Mouse (Mus musculus) intestine, embryonic 14.5 days (tissue): ENCODE measurements around the gene Olfr1016. TPM values are rescaled to one million over a fixed set of nuclear protein-coding genes. Genes with fewer than 3 reads are reported as not detected.

Experiments
- ATAC-seq: fragments of 200-750 bp; cut with Nextera tagmentation; replicated peaks from 2 replicates; pipeline ENCODE4 v1.8.0; 2017; ENCODE audit warnings: low read depth, moderate number of reproducible peaks, moderate TSS enrichment, moderate library complexity; ENCODE audit not compliant: low FRiP score, low TSS enrichment
- DNase-seq: peaks from one replicate; pipeline ENCODE4 v3.0.0-alpha.2; 2018; ENCODE audit warnings: low spot score
- H3K27ac ChIP-seq: fragments of 300-500 bp; sonication (generic); 2 replicates; pipeline ENCODE4 v1.5.1; 2014; ENCODE audit warnings: low read depth, mild to moderate bottlenecking, control low read depth
- H3K27me3 ChIP-seq: fragments of 300-500 bp; sonication (generic); replicated peaks from 2 replicates; pipeline ENCODE4 v1.6.1; 2014; ENCODE audit warnings: low read length, control low read depth; ENCODE audit not compliant: control insufficient read depth, insufficient read depth
- H3K36me3 ChIP-seq: fragments of 300-500 bp; sonication (generic); 2 replicates; pipeline ENCODE4 v1.6.1; 2014; ENCODE audit warnings: low read length, control low read depth; ENCODE audit not compliant: control insufficient read depth, insufficient read depth
- H3K4me1 ChIP-seq: fragments of 300-500 bp; sonication (generic); replicated peaks from 2 replicates; pipeline ENCODE4 v1.6.1; 2014; ENCODE audit warnings: low read length, control low read depth, mixed read lengths; ENCODE audit not compliant: control insufficient read depth, insufficient read depth
- H3K4me2 ChIP-seq: fragments of 300-500 bp; sonication (generic); 2 replicates; pipeline ENCODE4 v1.6.1; 2014; ENCODE audit warnings: low read length
- H3K4me3 ChIP-seq: fragments of 300-500 bp; sonication (generic); 2 replicates; pipeline ENCODE4 v1.5.1; 2014; ENCODE audit warnings: low read depth, low read length, control low read depth, mixed read lengths
- H3K9ac ChIP-seq: fragments of 300-500 bp; sonication (generic); 2 replicates; pipeline ENCODE4 v1.6.1; 2014; ENCODE audit warnings: mild to moderate bottlenecking, low read length
- H3K9me3 ChIP-seq: fragments of 300-500 bp; sonication (generic); 2 replicates; pipeline ENCODE4 v1.6.1; 2016; ENCODE audit warnings: low read length, control low read depth; ENCODE audit not compliant: control insufficient read depth
- WGBS: fragments of 180-500 bp; shearing (Covaris S2); extraction: QIAGEN DNeasy Blood & Tissue Kit; methylation state at CpG from one replicate; pipeline ENCODE4 v1.1.7; 2014; 5-methylcytosine and 5-hydroxymethylcytosine counted together
- polyA plus RNA-seq: library from polyadenylated mRNA; unstranded; fragments of >200 nt; fragmentation: Nextera tagmentation; extraction: Ambion mirVana; gene quantifications from 2 replicates; pipeline ENCODE4 v1.2.1, GENCODE M21; 2014

The Olfr1016 gene
- polyA plus RNA-seq, result not detected in 2 replicates

DNA sequence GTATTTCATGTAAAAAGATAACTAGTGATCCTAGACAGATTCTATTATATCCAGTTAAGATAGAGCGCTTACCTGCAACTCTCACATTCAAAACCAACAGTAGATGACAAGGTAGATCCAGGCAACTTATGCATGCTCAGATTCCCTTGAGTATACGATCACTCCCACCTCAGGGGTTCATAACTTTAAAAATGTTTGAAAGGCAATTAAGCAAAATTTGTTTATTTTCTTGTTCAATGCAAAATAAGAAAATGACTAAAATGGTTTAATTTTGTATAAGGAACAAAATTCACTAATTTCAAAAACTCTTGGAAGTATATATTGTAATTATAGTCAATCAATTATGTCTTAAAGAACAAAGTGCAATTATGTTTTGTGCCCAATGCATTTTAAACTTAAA lies at the start of gene Olfr1016:
Gene Olfr1016, minus strand, starts transcription at position 101 of the 400 bp plus-strand sequence.
- ATAC-seq, result no peak
- H3K27ac ChIP-seq, result no peak within 1 kb of the TSS
- H3K4me3 ChIP-seq, result no peak within 1 kb of the TSS
- WGBS, result 90% methylated on average over 2 of the region's 2 CpGs
- no peaks in the 10 kb centered on the region for H3K36me3 ChIP-seq
- H3K4me1 ChIP-seq, result no peaks in the 10 kb centered on the region
- no peaks in the 10 kb centered on the region for H3K27me3 ChIP-seq
- no peak within 1 kb of the TSS for H3K9ac ChIP-seq
- no peaks in the 10 kb centered on the region for H3K9me3 ChIP-seq
- DNase-seq, result no peak
- H3K4me2 ChIP-seq, result no peak within 1 kb of the TSS

DNA sequence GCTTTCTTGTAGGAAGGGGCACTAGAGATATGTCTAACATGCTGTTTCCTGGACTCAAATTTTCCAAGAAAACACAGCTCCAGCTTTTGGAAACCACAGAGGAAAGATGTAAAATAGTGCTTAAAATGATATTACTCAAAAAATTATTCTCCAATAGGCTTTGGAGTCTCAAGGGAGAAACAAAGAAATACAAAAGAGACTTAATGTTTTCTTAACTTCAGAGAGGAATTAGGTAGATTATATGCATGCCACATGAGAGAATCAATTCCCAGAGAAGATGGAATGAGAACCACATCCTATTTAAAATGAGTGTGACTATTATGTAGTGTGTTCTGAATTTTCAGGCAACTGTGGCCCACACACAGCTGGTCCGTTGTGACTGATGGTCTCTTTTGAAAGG lies 44.4 kb upstream of the Olfr1016 start, which contains the start of gene Olfr1020:
Gene Olfr1020, plus strand, starts transcription at position 301 of the 400 bp plus-strand sequence.
- no peak within 1 kb of the TSS for H3K9ac ChIP-seq
- 90% methylated on average over 1 of the region's 1 CpGs for whole genome bisulfite sequencing
- H3K4me1 ChIP-seq, result no peaks in the 10 kb centered on the region
- DNase-seq, result no peak
- H3K27me3 ChIP-seq, result no peaks in the 10 kb centered on the region
- no peak for ATAC-seq
- no peak within 1 kb of the TSS for H3K27ac ChIP-seq
- no peak within 1 kb of the TSS for H3K4me2 ChIP-seq
- H3K9me3 ChIP-seq, result no peaks in the 10 kb centered on the region
- H3K36me3 ChIP-seq, result no peaks in the 10 kb centered on the region
- no peak within 1 kb of the TSS for H3K4me3 ChIP-seq

DNA sequence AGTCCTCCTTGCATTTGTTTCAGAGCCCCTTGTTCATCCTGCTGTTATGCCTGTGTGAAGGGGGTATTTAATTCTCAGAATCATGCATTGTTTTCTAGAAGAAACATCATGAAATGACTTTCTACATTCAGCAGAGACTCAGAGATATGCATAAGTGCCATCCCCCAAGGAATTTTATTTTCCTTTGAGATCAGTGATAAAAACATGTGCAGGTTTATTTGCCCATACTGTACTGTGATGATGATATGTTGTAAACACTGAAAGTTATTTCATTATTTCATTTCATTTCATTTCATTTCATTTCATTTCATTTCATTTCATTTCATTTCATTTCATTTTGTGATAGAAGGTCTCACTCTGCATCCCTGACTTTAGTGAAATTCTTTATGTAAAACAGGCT lies 43.0 kb upstream of the Olfr1016 start, which contains the start of gene Olfr1019:
Gene Olfr1019, minus strand, starts transcription at position 101 of the 400 bp plus-strand sequence.
- Histone ChIP-seq H3K4me2 (no peak within 1 kb of the TSS), H3K27me3 (no peaks in the 10 kb centered on the region), H3K36me3 (no peaks in the 10 kb centered on the region), H3K4me3 (no peak within 1 kb of the TSS), H3K4me1 (no peaks in the 10 kb centered on the region), H3K27ac (no peak within 1 kb of the TSS), H3K9me3 (no peaks in the 10 kb centered on the region), H3K9ac (no peak within 1 kb of the TSS)
- no peak for DNase-seq
- no peak for ATAC-seq

GRCm38 (mm10) chr2:85818179-85818578 lies 15.8 kb upstream of the Olfr1016 start, which contains the start of gene Olfr1018:
Gene Olfr1018, plus strand, starts transcription at chr2:85818479.
- Histone ChIP-seq H3K9ac (no peak within 1 kb of the TSS), H3K9me3 (no peaks in the 10 kb centered on the region), H3K4me1 (no peaks in the 10 kb centered on the region), H3K27me3 (no peaks in the 10 kb centered on the region), H3K27ac (no peak within 1 kb of the TSS), H3K4me3 (no peak within 1 kb of the TSS), H3K4me2 (no peak within 1 kb of the TSS), H3K36me3 (no peaks in the 10 kb centered on the region)
- ATAC-seq, result no peak
- DNase-seq, result no peak

- no peak for DNase-seq
- ATAC-seq, result no peak
- WGBS, result 81% methylated on average over 4 of the region's 4 CpGs
Measured at GRCm38 (mm10) chr2:85804501-85804900, 2.2 kb upstream of the Olfr1016 start.

GRCm38 (mm10) chr2:85792331-85792730 lies 10.0 kb downstream of the Olfr1016 start:
- Histone ChIP-seq H3K4me1 (no peaks in the 10 kb centered on the region), H3K27me3 (no peaks in the 10 kb centered on the region), H3K27ac (no peak overlapping the region), H3K4me3 (no peak overlapping the region), H3K9me3 (no peaks in the 10 kb centered on the region), H3K36me3 (no peaks in the 10 kb centered on the region), H3K9ac (no peak overlapping the region), H3K4me2 (no peak overlapping the region)
- ATAC-seq, result no peak
- no peak for DNase-seq
- WGBS, result 62% methylated on average over 2 of the region's 2 CpGs

More at GRCm38 (mm10) chr2:85804501-85804900, 2.2 kb upstream of the Olfr1016 start:
- no peak overlapping the region for H3K9ac ChIP-seq
- no peak overlapping the region for H3K4me3 ChIP-seq
- no peaks in the 10 kb centered on the region for H3K9me3 ChIP-seq
- H3K27ac ChIP-seq, result no peak overlapping the region
- H3K4me1 ChIP-seq, result no peaks in the 10 kb centered on the region
- no peaks in the 10 kb centered on the region for H3K36me3 ChIP-seq
- H3K4me2 ChIP-seq, result no peak overlapping the region
- H3K27me3 ChIP-seq, result no peaks in the 10 kb centered on the region

DNA sequence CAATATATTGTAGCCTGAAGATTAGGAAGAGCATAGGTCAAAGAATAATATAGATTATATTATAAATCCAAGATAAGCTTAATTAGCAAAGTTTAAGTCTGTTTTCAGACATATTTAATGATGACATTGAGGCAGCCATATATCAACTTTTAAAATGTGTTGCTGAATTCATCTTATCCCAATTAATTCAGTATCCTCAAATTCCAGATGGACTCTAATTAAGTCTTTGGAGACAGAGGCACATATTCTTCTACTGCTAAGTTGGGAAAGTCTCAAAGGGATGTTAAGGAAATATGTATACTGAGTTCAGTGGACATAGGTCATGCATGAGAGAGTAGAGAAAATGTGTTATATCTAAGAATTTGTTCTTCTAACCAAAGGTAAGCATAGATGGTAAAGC lies 20.6 kb downstream of the Olfr1016 start, which contains the start of gene Olfr1015:
Gene Olfr1015, plus strand, starts transcription at position 301 of the 400 bp plus-strand sequence.
- Histone ChIP-seq H3K4me3 (no peak within 1 kb of the TSS), H3K4me2 (no peak within 1 kb of the TSS), H3K27ac (no peak within 1 kb of the TSS), H3K4me1 (no peaks in the 10 kb centered on the region), H3K9ac (no peak within 1 kb of the TSS), H3K9me3 (no peaks in the 10 kb centered on the region), H3K27me3 (no peaks in the 10 kb centered on the region), H3K36me3 (no peaks in the 10 kb centered on the region)
- ATAC-seq (no peak), DNase-seq (no peak)

GRCm38 (mm10) chr2:85772413-85772812 lies 29.9 kb downstream of the Olfr1016 start, which contains the start of gene Olfr1014:
Gene Olfr1014, plus strand, starts transcription at chr2:85772713.
- no peak for DNase-seq
- Histone ChIP-seq H3K4me3 (no peak within 1 kb of the TSS), H3K4me1 (no peaks in the 10 kb centered on the region), H3K4me2 (no peak within 1 kb of the TSS), H3K27me3 (no peaks in the 10 kb centered on the region), H3K9ac (no peak within 1 kb of the TSS), H3K9me3 (no peaks in the 10 kb centered on the region), H3K36me3 (no peaks in the 10 kb centered on the region), H3K27ac (no peak within 1 kb of the TSS)
- no peak for ATAC-seq

- Histone ChIP-seq H3K9me3 (no peaks in the 10 kb centered on the region), H3K27me3 (no peaks in the 10 kb centered on the region), H3K4me1 (no peaks in the 10 kb centered on the region), H3K4me3 (no peak within 1 kb of the TSS), H3K9ac (no peak within 1 kb of the TSS), H3K4me2 (no peak within 1 kb of the TSS), H3K27ac (no peak within 1 kb of the TSS), H3K36me3 (no peaks in the 10 kb centered on the region)
- ATAC-seq (no peak), DNase-seq (no peak)
Measured at GRCm38 (mm10) chr2:85766798-85767197, 35.5 kb downstream of the Olfr1016 start, which contains the start of gene Olfr1013. Gene Olfr1013, plus strand, starts transcription at chr2:85767098.
